Mouse (Mus musculus) gastrocnemius, postnatal 14 days (tissue): ENCODE results near the gene Mcm6. TPM values are rescaled to one million over a fixed set of nuclear protein-coding genes. Genes with fewer than 3 reads are reported as not detected.
"Not testable (repeated sequence)": the region's sequence is repeated elsewhere in the genome, so short reads cannot be mapped to it uniquely, and the experiment has no call there.

ENCODE experiments used
- DNase-seq: peaks from one replicate; pipeline ENCODE4 v3.0.0; 2021; ENCODE audit warnings: mixed read lengths
- intact Hi-C: fragments of 180-260 bp; cut with DNase I; formaldehyde crosslinking; loops from one replicate; pipeline ENCODE4 v1.15.1; 2025; ENCODE audit warnings: low total_unique reads
- total RNA-seq, 2 experiments: library from RNA; stranded (reverse); gene quantifications; 2 replicates each; pipeline ENCODE4 v1.2.3; 2021

Gene Mcm6
- total RNA-seq, 2 experiments from 2014 or later, result 6.6 to 9.7 TPM

GRCm38 (mm10) chr1:128344232-128344631 lies 15.2 kb downstream of the Mcm6 start:
- no peak for DNase-seq
- intact Hi-C loops, result no loop called here

GRCm38 (mm10) chr1:128337708-128338320 lies 21.6 kb downstream of the Mcm6 start:
- DNase-seq, result no peak
- intact Hi-C loops, result no loop called here

- intact Hi-C loops, result no loop called here
- no peak for DNase-seq
Measured at GRCm38 (mm10) chr1:128330313-128330712, 29.2 kb downstream of the Mcm6 start.

- intact Hi-C loops, result no loop called here
- DNase-seq, result no peak
Measured at GRCm38 (mm10) chr1:128328218-128328617, 31.2 kb downstream of the Mcm6 start, which contains the start of gene Lct. Lct (minus strand) TSS chr1:128328318.

GRCm38 (mm10) chr1:128327165-128327564 lies 32.3 kb downstream of the Mcm6 start:
- intact Hi-C loops, result no loop called here
- DNase-seq, result no peak

- intact Hi-C loops, result no loop called here
- no peak for DNase-seq
Measured at GRCm38 (mm10) chr1:128324776-128325175, 34.7 kb downstream of the Mcm6 start.

- intact Hi-C loops, result no loop called here
Measured at GRCm38 (mm10) chr1:128323026-128323643, 36.3 kb downstream of the Mcm6 start.

GRCm38 (mm10) chr1:128319266-128319665 lies 40.2 kb downstream of the Mcm6 start:
- intact Hi-C loops, DNase-seq: not testable (repeated sequence)

More at GRCm38 (mm10) chr1:128323026-128323643, 36.3 kb downstream of the Mcm6 start:
- no peak for DNase-seq

GRCm38 (mm10) chr1:128314665-128315064 lies 44.8 kb downstream of the Mcm6 start:
- intact Hi-C loops, result no loop called here
- no peak for DNase-seq

- no peak for DNase-seq
- intact Hi-C loops, result no loop called here
Measured at GRCm38 (mm10) chr1:128309043-128309442, 50.4 kb downstream of the Mcm6 start.

- no peak for DNase-seq
- intact Hi-C loops, result no loop called here
Measured at GRCm38 (mm10) chr1:128303900-128304299, 55.6 kb downstream of the Mcm6 start.

- no peak for DNase-seq
- intact Hi-C loops, result no loop called here
Measured at GRCm38 (mm10) chr1:128295717-128296528, 63.5 kb downstream of the Mcm6 start.

- intact Hi-C loops, result no loop called here
- DNase-seq, result no peak
Measured at GRCm38 (mm10) chr1:128295296-128295695, 64.2 kb downstream of the Mcm6 start.

GRCm38 (mm10) chr1:128293524-128293923 lies 65.9 kb downstream of the Mcm6 start:
- intact Hi-C loops, result no loop called here

GRCm38 (mm10) chr1:128290295-128290694 lies 69.2 kb downstream of the Mcm6 start:
- intact Hi-C loops, result no loop called here

More at GRCm38 (mm10) chr1:128293524-128293923, 65.9 kb downstream of the Mcm6 start:
- no peak for DNase-seq

GRCm38 (mm10) chr1:128285136-128285535 lies 74.3 kb downstream of the Mcm6 start:
- DNase-seq, result no peak
- intact Hi-C loops, result no loop called here

More at GRCm38 (mm10) chr1:128290295-128290694, 69.2 kb downstream of the Mcm6 start:
- DNase-seq, result no peak

- intact Hi-C loops, result no loop called here
- no peak for DNase-seq
Measured at GRCm38 (mm10) chr1:128284157-128284690, 75.2 kb downstream of the Mcm6 start.

- no peak for DNase-seq
- intact Hi-C loops, result no loop called here
Measured at GRCm38 (mm10) chr1:128282924-128283323, 76.5 kb downstream of the Mcm6 start.

GRCm38 (mm10) chr1:128281753-128282152 lies 77.7 kb downstream of the Mcm6 start:
- no peak for DNase-seq
- intact Hi-C loops, result no loop called here
